Mouse (Mus musculus): Measurements from ENCODE around the gene Spry2.

GRCm38 (mm10) chr14:105898266-105899111 lies 1.9 kb upstream of the Spry2 start:
- TF ChIP-seq GATA1 (IDR thresholded peaks at IDR 0.05; ENCODE audit: low read length) (no peak), TAL1 (IDR thresholded peaks at IDR 0.05; ENCODE audit: low read length) (no peak)

Measured in erythroblast, embryonic 14.5 days (primary cell).